In the genomic region with DNA sequence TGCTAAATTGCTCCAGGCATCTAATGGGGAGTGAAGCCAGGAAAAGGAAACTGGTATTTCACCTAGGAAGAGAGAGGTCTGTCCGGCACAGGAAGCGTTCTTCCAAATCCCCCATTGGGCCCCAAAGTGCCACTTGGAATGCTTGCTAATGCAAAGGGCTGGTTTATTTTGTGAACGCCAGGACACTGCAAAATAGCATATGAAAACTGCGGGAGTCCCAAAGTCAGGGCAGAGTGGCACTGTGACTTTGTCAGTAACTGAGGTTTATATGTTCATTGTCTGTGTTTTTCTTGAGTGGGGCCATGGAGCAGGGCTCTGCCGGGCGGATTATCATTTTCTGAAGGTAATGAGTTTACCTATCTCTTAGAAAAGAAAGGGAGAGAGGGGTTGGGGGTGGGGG, we compare ENCODE assay signal across 16 mouse cellular contexts.
A peak's percentile ranks its signal among the peaks of the same experiment; 100 is the strongest.
DNase-seq lines count a peak whose midpoint lies in the region.
"Had no signal": no experiment of that assay in that cellular context is flagged by ENCODE, and none has a peak within 500 bp of the region (broad histone marks: within the 10 kb centered on the region; RNA-seq: fewer than 3 reads in every experiment).

No protein-coding gene starts in this region.

- H3K27me3 ChIP-seq in limb, embryonic 10.5 days (ENCODE audit: low read depth, poor library complexity, severe bottlenecking), result no peaks in the 10 kb centered on the region
- H3K27me3 ChIP-seq: forebrain, embryonic 15.5 days; heart, embryonic 12.5 days; intestine, embryonic 15.5 days had no signal

- WGBS in limb, embryonic 10.5 days, result 87% methylated on average over 6 of the region's 6 CpGs

- peak overlapping the region; percentile 42; the same call in 1 of the 2 replicates for H3K27ac ChIP-seq in limb, embryonic 10.5 days
- H3K27ac ChIP-seq: forebrain, embryonic 15.5 days; hindbrain, embryonic 10.5 days; hindbrain, embryonic 14.5 days; intestine, embryonic 15.5 days had no signal

- no peak overlapping the region for H3K4me3 ChIP-seq in limb, embryonic 10.5 days
- H3K4me3 ChIP-seq: forebrain, embryonic 15.5 days; heart, embryonic 12.5 days; hindbrain, embryonic 10.5 days; intestine, embryonic 15.5 days had no signal

- peak; percentile 54 for DNase-seq in cerebellum, adult 8-10 months
- DNase-seq in cerebellum, postnatal 4 days (ENCODE audit: low spot score in 2 of 2), result no peak
- peak; percentile 67 for DNase-seq in cerebellum, adult 9-10 months
- DNase-seq in cerebellum, adult 9-11 months, result peak; percentile 74
- DNase-seq in limb, embryonic 10.5 days (ENCODE audit: low spot score), result no peak
- DNase-seq in right cerebral cortex, adult 18-20 months, result no peak
- DNase-seq: adrenal gland, adult 2 months; adrenal gland, postnatal 25 days; gastrocnemius, postnatal 10 days; heart, adult 18-20 months; kidney, adult 18-20 months had no signal

- peaks cover 41% of the 10 kb centered on the region for H3K4me1 ChIP-seq in limb, embryonic 10.5 days
- H3K4me1 ChIP-seq: forebrain, embryonic 15.5 days; intestine, embryonic 15.5 days had no signal

- no peaks in the 10 kb centered on the region for H3K36me3 ChIP-seq in limb, embryonic 10.5 days
- H3K36me3 ChIP-seq: forebrain, embryonic 15.5 days; hindbrain, embryonic 10.5 days; intestine, embryonic 15.5 days had no signal

- no peaks in the 10 kb centered on the region for H3K9me3 ChIP-seq in limb, embryonic 10.5 days (replicated peaks)
- H3K9me3 ChIP-seq: forebrain, embryonic 15.5 days; heart, embryonic 12.5 days; hindbrain, embryonic 10.5 days; intestine, embryonic 15.5 days had no signal

Comparison
In these comparisons a context has a peak if more than half of its experiments do, and no peak if none do; other contexts are left out.
1. DNase-seq: peak in cerebellum, adult 8-10 months (single experiment), cerebellum, adult 9-10 months (single experiment) and cerebellum, adult 9-11 months (single experiment); none in cerebellum, postnatal 4 days (0 of 2), limb, embryonic 10.5 days (single experiment) and right cerebral cortex, adult 18-20 months (single experiment).